Mouse (Mus musculus): ENCODE results near the gene Ralgds. TPM values are rescaled to one million over a fixed set of nuclear protein-coding genes. Genes with fewer than 3 reads are reported as not detected.
A peak's percentile ranks its signal among the peaks of the same experiment; 100 is the strongest.

Gene Ralgds
- total RNA-seq, 1 experiment from 2014 or later: 45.3 TPM

DNA sequence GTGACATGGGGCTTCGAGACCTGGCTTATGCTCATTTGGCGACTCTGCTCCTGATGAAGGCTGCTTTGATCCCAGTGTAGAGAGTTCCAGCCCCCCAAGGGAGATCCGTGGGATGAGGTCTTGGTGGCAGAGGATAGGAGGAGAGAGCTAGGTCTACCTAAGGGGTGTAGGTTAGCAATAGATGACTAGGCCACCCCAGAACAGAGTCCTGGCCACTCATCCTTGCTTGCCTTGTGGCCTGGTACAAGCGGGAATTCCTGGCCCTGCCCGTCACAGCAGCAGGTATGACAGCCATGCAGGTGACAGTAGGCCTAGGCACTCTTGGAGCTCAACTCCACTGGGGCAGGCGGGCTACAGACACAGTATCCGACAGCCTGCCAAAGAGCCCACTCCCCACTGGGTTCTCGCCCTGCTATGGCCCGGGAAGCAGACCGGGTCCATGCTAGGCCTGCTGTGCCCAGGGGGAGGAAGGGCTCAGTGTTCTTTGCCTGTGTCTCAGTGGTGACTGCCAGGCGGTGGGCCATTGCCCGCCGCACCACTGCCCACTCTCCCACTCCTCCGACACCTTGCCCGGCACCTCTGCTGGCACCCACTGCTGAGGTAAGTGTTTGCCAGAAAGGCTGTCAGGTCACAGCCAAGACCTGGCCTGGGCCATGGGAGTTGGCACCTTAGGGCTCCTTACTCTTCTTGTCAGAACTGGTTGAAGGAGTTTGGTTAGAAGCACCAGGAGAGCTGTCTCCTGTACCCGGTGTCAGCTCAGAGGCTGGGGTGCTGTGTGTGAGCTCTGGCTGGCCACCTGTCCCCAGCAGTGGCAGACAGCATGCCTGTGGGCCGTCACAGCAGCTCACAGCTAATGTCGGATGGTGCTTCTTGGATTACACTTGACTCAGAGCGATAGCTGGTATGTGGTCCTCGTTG lies 14.8 kb downstream of the Ralgds start:
- no peak for ATAC-seq (ENCODE audit: extremely low read depth, insufficient number of reproducible peaks, low FRiP score, poor library complexity, severe bottlenecking)

DNA sequence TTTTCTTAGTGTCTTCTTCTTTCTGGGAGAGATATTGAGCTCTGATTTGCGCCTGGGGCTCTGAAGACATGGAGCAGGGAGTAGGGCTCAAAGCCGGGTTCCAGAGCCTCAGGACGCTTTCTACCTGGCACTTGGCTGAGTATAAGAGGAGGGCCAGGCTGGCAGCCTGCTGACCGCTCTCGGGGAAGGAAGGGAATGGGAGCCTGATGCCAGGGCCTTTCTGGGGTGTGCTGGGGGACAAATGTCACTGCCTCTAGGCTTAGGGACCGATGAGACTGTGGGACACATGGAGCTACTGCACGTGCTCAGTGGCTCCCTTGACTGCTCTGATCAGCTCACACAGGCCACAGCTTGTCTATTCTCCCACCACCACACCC lies 15.4 kb downstream of the Ralgds start:
- ATAC-seq (ENCODE audit: extremely low read depth, insufficient number of reproducible peaks, low FRiP score, poor library complexity, severe bottlenecking): no peak

DNA sequence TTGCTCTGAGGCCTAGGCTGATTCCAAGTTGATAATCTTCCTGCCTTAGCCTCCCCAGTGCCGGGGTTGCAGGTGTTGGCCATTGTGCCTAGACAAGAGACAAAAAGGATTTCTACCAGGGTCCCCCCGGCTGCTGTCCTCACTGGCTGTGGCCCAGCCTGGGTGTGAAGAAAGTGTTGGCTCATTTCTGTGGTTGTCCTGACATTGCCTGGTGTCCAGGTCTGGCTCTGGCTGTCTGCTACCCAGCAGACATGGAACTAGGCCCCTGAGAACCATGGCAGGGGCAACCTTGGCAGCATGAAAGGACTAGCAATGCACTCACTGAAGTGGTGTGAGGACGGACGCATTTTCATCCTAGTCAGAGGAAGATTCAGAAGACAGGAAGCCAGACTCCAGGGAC lies 16.9 kb downstream of the Ralgds start:
- ATAC-seq (ENCODE audit: extremely low read depth, insufficient number of reproducible peaks, low FRiP score, poor library complexity, severe bottlenecking): no peak

DNA sequence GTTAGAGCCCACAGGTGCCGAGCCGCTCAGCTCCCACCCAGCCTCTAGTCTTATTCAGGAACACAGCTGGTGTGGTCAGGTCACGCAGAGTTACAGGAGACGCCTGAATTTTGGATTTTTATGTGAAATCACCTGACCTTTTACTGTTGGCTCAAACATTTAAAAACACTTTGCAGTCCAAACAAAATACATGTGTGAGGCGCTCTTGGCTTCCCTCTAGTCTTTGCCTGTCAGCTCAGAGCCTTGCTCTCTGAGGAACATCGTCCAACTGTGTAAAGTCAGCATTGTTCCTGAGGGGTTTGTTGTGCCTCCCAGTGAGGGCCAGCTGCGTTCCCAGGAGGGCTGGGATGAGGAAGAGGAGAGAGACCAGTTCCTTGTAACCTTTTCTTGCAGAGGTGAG lies 17.4 kb downstream of the Ralgds start:
- ATAC-seq (ENCODE audit: extremely low read depth, insufficient number of reproducible peaks, low FRiP score, poor library complexity, severe bottlenecking): no peak

DNA sequence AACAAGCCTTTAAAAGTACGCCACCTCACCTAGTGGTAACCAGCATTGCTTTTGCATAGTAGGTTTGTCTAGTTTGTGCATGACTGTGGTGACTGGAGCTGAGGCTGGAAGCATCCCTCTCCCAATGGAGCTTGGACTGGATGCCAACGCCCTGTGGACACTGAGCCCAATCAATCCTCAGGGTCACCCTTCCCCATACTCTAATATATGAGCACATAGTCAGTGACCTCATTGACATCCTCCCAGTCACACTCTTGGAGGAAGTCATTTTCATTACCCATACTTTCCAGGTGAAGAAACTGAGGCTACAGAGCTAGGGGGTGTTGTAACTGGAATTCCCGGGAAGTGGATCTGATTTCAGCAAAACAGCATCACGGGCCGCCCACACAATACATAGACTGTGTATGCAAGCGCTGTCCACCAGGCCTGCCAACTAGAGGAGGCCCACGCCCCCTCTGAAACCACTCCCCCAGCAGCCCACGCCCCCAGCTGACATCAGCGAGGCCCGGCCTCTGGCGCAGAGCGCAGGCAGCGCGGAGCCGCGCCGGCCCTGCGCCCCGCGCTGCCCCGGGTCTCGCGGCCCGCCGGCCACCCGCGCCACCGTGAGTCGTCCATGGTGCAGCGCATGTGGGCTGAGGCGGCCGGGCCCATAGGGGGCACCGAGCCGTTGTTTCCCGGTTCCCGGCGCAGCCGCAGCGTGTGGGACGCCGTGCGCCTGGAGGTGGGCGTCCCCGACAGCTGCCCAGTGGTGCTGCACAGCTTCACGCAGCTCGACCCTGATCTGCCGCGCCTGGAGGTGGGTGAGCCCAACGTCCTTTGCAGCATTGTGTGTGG lies 20.2 kb downstream of the Ralgds start:
- peak; percentile 86 for ATAC-seq (ENCODE audit: extremely low read depth, insufficient number of reproducible peaks, low FRiP score, poor library complexity, severe bottlenecking)

DNA sequence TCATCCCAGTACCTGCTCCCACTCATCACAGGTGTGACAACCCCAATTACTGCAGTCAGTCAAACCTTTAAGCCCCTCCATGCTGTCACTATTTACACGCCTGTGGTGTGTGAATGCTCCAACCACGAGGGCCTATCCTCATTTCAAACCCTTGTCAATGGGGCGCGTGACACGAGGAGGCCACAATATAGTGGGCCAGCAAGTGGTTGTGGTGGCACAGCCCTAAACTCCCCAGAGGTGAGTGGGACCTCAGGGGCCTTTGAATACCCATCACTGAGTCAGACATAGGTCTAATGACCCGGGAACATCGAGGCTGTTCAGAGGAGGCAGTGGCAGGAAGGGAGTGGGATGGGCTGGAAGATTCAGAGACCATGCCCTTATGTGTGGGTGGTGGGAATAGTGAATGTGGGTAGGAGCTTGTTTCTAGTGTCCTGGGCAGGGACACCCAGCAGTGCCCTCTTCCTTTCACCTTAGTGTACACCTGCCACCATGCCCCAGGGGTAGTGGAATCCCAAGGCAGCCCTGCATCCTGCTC lies 21.0 kb downstream of the Ralgds start:
- no peak for ATAC-seq (ENCODE audit: extremely low read depth, insufficient number of reproducible peaks, low FRiP score, poor library complexity, severe bottlenecking)

DNA sequence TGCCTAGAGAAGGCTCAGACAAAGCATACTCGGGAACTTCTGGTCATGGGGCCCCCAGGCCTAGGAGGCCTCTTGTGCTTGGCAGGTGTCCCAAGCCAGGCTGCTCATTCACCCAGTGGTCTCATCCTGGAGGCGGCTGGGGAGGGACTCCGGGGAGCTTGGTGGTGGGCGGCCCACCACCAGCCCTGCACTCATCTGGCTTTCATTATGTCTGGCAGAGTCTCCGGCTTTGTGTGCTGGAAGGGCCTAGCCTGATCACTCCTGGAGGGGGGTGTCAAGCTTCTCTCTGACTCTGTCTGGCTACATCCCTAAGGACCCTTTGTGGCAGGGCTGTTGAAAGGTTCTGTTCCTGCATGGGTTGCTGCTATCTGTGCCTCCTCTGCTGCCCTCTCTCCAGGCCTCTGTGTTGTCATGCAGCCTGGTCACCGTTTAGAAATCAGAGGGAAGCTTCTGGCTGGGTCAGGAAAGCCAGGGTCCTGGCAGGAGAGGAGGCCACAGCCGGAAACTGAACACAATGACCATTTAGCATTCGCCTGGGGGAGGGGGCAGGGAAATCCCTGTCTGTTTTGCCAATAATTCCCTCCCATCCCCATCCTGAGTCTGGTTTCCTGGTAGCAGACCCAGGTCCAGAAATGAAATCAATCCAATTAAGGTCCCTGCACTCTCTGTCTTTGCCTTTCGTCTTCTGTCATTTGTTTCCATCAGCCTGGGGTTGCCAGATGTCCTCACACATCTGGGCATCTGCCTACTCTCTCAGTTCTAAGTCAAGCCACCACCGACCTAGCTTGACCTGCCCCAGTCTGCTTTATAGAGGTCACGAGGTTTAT lies 21.7 kb downstream of the Ralgds start:
- no peak for ATAC-seq (ENCODE audit: extremely low read depth, insufficient number of reproducible peaks, low FRiP score, poor library complexity, severe bottlenecking)

DNA sequence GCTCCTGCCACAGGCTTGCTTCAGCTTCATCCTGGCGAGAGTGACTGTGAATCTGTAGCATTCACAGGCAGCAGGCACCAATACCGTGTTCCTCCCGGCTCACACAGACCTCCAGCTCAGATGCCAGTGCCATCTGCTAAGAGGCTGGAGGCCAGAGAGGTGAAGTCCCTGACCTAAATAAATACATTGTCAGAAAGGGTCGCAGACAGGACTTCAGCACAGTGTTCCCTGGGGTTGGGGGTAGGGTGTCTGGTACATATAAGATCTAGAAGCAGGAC lies 22.3 kb downstream of the Ralgds start:
- ATAC-seq (ENCODE audit: extremely low read depth, insufficient number of reproducible peaks, low FRiP score, poor library complexity, severe bottlenecking): no peak

DNA sequence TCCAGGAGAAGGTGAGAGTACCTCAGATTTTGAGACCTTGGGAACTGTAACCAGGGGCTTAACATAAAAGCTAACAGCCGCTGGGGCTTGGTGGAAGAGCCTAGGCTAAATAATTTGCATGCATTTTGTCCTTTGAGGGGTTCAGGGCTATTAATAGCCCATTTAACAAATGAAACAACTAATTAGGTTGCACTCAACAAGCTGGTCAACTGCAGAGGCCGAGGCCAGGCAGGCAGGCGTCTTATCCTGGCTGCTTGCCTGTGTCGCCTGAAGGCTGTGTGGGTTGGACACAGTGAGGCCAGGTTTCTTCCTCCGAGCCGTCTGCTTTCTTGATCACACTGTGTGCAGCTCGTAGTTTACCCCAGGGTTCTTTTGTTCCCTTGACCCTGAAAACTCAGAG lies 22.7 kb downstream of the Ralgds start:
- ATAC-seq (ENCODE audit: extremely low read depth, insufficient number of reproducible peaks, low FRiP score, poor library complexity, severe bottlenecking): no peak

DNA sequence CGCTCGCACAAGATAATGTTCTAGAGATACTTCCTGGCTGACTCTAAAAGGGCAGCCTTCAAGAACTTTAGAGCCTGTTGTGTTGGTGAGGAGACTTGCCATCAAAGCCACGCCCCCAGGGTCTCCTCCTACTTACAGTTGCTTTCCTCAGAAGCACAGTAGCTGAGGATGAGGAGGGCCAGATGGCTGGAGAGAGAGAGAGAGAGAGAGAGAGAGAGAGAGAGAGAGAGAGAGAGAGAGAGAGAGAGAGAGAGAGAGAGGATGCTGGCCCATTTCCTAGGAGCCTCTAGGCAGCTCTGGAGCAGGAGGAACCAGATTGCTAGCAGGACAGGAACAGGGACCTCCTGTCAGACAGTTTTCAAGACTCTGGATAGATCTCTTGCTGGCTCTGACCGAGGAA lies 23.2 kb downstream of the Ralgds start:
- no peak for ATAC-seq (ENCODE audit: extremely low read depth, insufficient number of reproducible peaks, low FRiP score, poor library complexity, severe bottlenecking)

DNA sequence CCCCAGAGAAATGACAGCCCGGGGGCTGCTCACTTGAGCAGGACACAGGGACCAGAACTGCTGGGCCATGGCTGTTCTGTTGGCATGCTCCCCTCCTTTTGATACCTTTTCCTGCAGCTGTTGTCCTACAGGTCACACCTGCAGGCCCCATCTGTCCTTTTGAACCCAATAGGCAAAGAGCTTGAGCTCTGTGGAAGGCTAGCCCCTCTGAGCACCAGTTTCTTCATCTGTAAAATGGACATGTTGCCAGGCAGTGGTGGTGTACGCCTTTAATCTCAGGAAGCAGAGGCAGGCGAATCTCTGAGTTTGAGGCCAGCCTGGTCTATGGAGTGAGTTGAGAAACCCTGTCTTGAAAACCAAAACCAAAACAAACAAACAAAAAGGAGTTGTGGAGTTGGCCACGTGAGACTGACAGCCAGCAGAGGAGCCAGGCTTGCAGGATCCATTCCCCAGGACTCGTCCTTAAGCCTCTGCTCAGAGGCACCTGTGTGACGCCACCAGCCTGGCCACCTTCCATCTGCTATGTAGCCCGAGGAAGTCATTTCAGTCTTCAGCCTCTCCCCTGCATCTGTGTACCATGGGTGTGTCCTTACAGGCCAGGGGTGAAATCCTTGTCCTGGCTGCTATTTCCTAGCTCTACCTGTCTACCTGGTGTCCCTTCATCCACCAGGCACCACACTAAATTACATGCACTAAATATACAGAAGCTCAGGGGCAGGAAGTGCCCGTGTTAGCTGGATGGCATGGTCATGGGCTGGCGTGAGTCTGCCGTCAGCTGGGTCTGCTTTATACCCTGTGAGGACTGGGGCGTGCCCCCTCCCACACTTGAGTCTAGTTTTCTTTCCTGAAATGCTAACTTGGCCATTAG lies 24.1 kb downstream of the Ralgds start:
- ATAC-seq (ENCODE audit: extremely low read depth, insufficient number of reproducible peaks, low FRiP score, poor library complexity, severe bottlenecking): no peak

DNA sequence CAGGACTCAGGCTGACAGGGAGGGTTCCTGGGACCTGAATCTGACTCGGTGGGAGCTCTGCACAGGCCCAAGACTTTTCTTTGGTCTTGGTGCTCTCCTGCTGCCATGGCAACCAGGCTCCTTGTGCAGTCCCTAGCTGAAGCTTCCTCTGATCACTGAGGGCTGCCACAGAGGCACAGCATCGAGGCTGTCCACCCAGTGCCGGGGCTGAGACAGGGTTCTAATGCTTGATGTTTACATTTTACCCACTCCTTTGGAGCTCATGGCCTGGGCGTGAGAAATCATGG lies 24.7 kb downstream of the Ralgds start:
- no peak for ATAC-seq (ENCODE audit: extremely low read depth, insufficient number of reproducible peaks, low FRiP score, poor library complexity, severe bottlenecking)

DNA sequence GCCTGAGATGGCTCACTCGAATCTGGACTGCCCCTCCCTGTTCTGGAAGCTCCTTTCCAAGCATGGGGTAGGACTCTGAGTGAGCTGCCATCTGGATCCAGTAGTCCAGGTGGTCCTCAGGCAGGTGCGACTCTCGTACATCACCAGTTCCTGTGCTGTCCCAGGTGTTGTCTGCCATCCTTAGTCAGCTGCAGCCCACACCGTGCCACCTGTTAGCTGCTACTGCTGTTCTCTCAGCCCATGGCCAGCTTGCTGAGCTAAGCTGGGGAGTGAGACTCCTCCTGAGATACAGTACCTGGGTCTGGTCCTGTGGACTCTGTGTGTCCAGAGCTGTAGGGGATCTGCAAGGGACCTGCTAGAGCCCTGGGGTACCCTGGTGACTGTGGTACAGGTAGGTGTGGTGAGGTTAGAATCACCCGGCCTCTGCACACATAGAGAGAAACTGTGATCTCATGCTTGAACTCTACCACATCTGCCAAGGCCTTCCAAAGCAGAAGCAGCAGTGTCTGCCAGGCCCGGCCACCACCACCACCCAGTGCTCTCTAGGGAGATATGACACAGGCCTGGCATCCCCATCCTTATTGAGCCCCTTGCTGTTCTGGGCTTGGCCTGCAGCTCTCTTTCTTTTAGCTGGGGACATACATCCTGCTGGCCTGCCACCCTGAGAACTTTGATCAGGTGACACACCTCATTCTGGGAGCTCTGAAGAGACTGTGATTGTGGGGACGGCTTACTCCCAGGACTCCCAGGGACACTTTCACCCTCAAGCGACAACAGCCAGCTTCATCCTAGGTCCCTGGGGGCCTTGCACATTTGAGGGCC lies 25.3 kb downstream of the Ralgds start:
- ATAC-seq (ENCODE audit: extremely low read depth, insufficient number of reproducible peaks, low FRiP score, poor library complexity, severe bottlenecking): peak; percentile 24; the same call in 1 of the 2 replicates

DNA sequence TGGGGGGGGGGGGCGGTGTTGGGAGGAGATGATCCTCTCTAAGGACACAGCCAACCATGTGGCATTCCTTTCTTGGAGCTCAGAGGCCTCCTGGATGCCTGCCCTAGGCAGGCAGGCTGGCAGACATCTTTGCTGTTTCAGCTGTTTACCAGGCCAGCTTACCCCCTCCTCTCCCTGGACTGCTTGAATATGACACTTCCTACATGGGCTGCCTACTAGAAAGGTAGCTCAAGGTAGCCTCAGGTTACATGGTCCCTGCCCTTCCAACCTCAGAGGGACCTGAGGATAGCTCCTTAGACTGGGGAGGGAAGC lies 25.8 kb downstream of the Ralgds start:
- no peak for ATAC-seq (ENCODE audit: extremely low read depth, insufficient number of reproducible peaks, low FRiP score, poor library complexity, severe bottlenecking)

DNA sequence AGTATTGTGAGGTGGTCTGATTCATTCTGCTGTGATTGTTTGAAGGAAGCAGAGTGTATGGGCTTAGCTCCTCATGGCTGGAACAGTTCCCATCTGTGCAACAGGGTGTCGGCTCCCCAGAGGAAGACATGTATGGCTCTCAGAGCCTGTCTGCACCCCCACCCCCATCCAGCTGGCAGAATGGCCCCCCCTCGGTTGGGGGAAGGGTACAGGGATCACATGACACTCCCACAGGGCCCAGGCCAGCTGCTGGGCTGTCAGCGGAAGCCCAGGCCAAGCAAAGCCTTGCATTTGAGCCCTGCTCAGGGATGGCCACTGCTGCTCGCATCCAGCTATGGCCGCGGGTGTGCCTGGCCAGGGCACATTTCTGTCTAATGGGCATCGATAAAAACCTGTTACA lies 26.3 kb downstream of the Ralgds start:
- ATAC-seq (ENCODE audit: extremely low read depth, insufficient number of reproducible peaks, low FRiP score, poor library complexity, severe bottlenecking): no peak

DNA sequence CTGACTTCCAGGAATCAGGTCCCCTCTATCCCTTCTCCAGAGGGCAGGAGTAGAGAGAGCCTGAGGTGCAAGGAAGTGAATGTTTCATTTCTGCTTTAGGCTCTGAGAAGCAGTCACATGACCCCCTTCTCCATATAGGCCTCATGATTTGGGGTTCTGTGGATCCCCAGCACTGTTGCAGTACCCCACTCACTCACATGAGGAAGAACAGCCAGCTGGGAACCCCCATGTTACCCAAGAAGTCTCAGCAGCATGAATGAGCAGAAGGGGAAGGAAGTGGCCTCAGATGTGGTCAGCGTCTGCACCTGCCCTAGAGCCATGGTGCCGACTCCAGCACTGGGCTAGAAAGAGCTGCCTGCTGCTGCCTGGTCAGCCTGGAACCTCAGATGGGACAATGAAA lies 27.0 kb downstream of the Ralgds start:
- ATAC-seq (ENCODE audit: extremely low read depth, insufficient number of reproducible peaks, low FRiP score, poor library complexity, severe bottlenecking): peak; percentile 88

DNA sequence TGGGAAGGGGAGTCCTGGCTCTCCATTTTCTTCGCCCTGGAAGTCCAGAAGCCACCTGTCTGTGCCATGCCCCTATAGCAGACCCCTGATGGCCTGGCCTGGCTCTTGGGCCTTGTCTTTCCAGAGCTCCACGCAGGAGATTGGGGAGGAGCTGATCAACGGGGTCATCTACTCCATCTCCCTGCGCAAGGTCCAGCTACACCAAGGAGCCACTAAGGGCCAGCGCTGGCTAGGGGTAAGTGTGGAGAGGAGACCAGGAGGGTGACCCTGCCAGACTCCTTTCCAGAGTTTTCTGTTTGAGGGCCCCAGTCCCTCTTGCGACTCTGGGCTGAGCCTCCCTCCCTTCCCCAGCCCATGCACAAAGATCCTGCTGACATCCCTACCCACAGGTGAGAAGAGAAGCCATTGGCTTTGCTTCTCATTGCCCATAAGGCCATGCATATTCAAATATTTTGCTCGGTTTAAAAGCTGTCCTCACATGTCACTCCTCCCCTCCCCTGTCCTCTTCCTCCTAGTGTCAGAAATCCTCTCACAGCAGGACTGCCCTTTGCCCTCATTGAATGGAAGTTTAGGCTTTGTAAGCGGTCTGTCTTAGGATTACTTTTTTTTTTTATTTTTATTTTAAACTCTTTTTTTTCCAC lies 27.8 kb downstream of the Ralgds start:
- no peak for ATAC-seq (ENCODE audit: extremely low read depth, insufficient number of reproducible peaks, low FRiP score, poor library complexity, severe bottlenecking)

DNA sequence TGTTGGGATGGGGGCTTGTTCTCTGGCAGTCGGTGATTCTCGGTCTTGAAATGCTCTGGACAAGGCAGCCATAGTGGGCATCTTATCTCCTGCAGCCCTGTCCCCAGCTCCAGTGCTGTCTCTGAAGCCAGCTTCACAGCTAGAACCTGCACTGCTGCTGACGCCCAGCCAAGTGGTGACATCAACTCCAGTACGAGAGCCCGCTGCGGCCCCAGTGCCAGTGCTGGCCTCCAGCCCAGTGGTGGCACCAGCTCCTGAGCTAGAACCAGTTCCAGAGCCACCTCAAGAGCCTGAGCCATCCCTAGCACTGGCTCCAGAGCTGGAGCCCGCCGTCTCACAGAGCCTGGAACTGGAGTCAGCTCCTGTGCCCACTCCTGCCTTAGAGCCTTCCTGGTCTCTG lies 31.0 kb downstream of the Ralgds start:
- ATAC-seq (ENCODE audit: extremely low read depth, insufficient number of reproducible peaks, low FRiP score, poor library complexity, severe bottlenecking): no peak

Data from neutrophil, adult 5-6 weeks (primary cell).